Comparison of ENCODE assay signal across 14 mouse cellular contexts in genomic region chr1:118912929-118913328, GRCm38 (mm10).
DNase-seq lines count a peak whose midpoint lies in the region; ATAC-seq and TF ChIP-seq lines count a peak whose summit lies in the region.
"Had no signal": no experiment of that assay in that cellular context is flagged by ENCODE, and none has a peak within 500 bp of the region (broad histone marks: within the 10 kb centered on the region; RNA-seq: fewer than 3 reads in every experiment).

No protein-coding gene starts in this region.

- no peak overlapping the region for H3K27ac ChIP-seq in embryonic facial prominence, embryonic 14.5 days (replicated peaks; ENCODE audit: low read depth, low read length)
- H3K27ac ChIP-seq in hindbrain, embryonic 13.5 days: no peak overlapping the region; the same call in 1 of the 2 replicates
- H3K27ac ChIP-seq in midbrain, embryonic 15.5 days: no peak overlapping the region
- no peak overlapping the region for H3K27ac ChIP-seq in kidney, adult 2 months (ENCODE audit: insufficient read depth, low read depth, low read length)
- H3K27ac ChIP-seq: left cerebral cortex, adult 2 months; liver, embryonic 12.5 days had no signal

- H3K9me3 ChIP-seq in embryonic facial prominence, embryonic 14.5 days (ENCODE audit: control insufficient read depth, low read length): no peaks in the 10 kb centered on the region
- no peaks in the 10 kb centered on the region for H3K9me3 ChIP-seq in hindbrain, embryonic 13.5 days
- H3K9me3 ChIP-seq in midbrain, embryonic 15.5 days: no peaks in the 10 kb centered on the region
- H3K9me3 ChIP-seq: liver, embryonic 12.5 days had no signal

- no peaks in the 10 kb centered on the region for H3K36me3 ChIP-seq in embryonic facial prominence, embryonic 14.5 days (ENCODE audit: control insufficient read depth, insufficient read depth, low read length)
- H3K36me3 ChIP-seq in hindbrain, embryonic 13.5 days: no peaks in the 10 kb centered on the region
- no peaks in the 10 kb centered on the region for H3K36me3 ChIP-seq in midbrain, embryonic 15.5 days (replicated peaks)
- H3K36me3 ChIP-seq in kidney, adult 2 months (ENCODE audit: control insufficient read depth, insufficient read depth, low read length): no peaks in the 10 kb centered on the region
- H3K36me3 ChIP-seq: liver, embryonic 12.5 days had no signal

- DNase-seq in brain, embryonic 14.5 days (ENCODE audit: low read depth): peak; percentile 94
- peak; percentile 22 for DNase-seq in embryonic facial prominence, embryonic 14.5 days (ENCODE audit: low spot score)
- no peak for DNase-seq in kidney, adult 2 months
- DNase-seq in testis, postnatal 14 days (ENCODE audit: low spot score): no peak
- DNase-seq in kidney, adult 18-20 months: no peak
- DNase-seq: adrenal gland, postnatal 10 days; heart, postnatal 36 days; kidney, postnatal 25 days; right cerebral cortex, adult 18-20 months; thymus, postnatal 14 days had no signal

- H3K4me1 ChIP-seq in embryonic facial prominence, embryonic 14.5 days (ENCODE audit: control insufficient read depth, insufficient read depth, low read length): peaks cover 42% of the 10 kb centered on the region
- peaks cover 71% of the 10 kb centered on the region for H3K4me1 ChIP-seq in hindbrain, embryonic 13.5 days (replicated peaks)
- H3K4me1 ChIP-seq in midbrain, embryonic 15.5 days: peaks cover 39% of the 10 kb centered on the region
- H3K4me1 ChIP-seq in kidney, adult 2 months (ENCODE audit: control insufficient read depth, insufficient read depth, low read length): no peaks in the 10 kb centered on the region
- H3K4me1 ChIP-seq: liver, embryonic 12.5 days had no signal

- TF ChIP-seq CTCF in brain, embryonic 14.5 days (IDR thresholded peaks at IDR 0.05; ENCODE audit: borderline replicate concordance, extremely low read depth, insufficient read depth, insufficient read length): no peak
- no peak for TF ChIP-seq CTCF in kidney, adult 2 months (conservative IDR thresholded peaks at IDR 0.05; ENCODE audit: insufficient read depth, insufficient read length, low read depth, low read length)

- ATAC-seq in embryonic facial prominence, embryonic 14.5 days (ENCODE audit: low read depth): no peak; the same call in 1 of the 2 replicates
- ATAC-seq in hindbrain, embryonic 13.5 days (ENCODE audit: low FRiP score): peak; percentile 23
- peak; percentile 41; the same call in 1 of the 2 replicates for ATAC-seq in midbrain, embryonic 15.5 days (replicated peaks)
- ATAC-seq: liver, embryonic 12.5 days had no signal

- 36% methylated on average over 6 of the region's 6 CpGs for WGBS in embryonic facial prominence, embryonic 14.5 days
- WGBS in hindbrain, embryonic 13.5 days: 21% methylated on average over 6 of the region's 6 CpGs
- WGBS in midbrain, embryonic 15.5 days: 10% methylated on average over 6 of the region's 6 CpGs
- 43% methylated on average over 6 of the region's 6 CpGs for WGBS in kidney, adult 2 months

- no peaks in the 10 kb centered on the region for H3K27me3 ChIP-seq in embryonic facial prominence, embryonic 14.5 days (replicated peaks; ENCODE audit: control insufficient read depth, insufficient read depth, low read length)
- H3K27me3 ChIP-seq in hindbrain, embryonic 13.5 days: peaks cover 19% of the 10 kb centered on the region; the same call in 1 of the 2 replicates
- no peaks in the 10 kb centered on the region for H3K27me3 ChIP-seq in midbrain, embryonic 15.5 days (replicated peaks)
- no peaks in the 10 kb centered on the region for H3K27me3 ChIP-seq in kidney, adult 2 months (replicated peaks; ENCODE audit: control insufficient read depth, insufficient read depth, low read length)

- no peak overlapping the region for H3K4me2 ChIP-seq in embryonic facial prominence, embryonic 14.5 days (ENCODE audit: low read depth, low read length)
- peak overlapping the region; percentile 40 for H3K4me2 ChIP-seq in hindbrain, embryonic 13.5 days
- H3K4me2 ChIP-seq in midbrain, embryonic 15.5 days: peak overlapping the region; percentile 40
- H3K4me2 ChIP-seq: liver, embryonic 12.5 days had no signal

- H3K9ac ChIP-seq in embryonic facial prominence, embryonic 14.5 days (ENCODE audit: low read depth, low read length): no peak overlapping the region
- no peak overlapping the region for H3K9ac ChIP-seq in hindbrain, embryonic 13.5 days
- no peak overlapping the region for H3K9ac ChIP-seq in midbrain, embryonic 15.5 days
- H3K9ac ChIP-seq: liver, embryonic 12.5 days had no signal

- no peak overlapping the region for H3K4me3 ChIP-seq in embryonic facial prominence, embryonic 14.5 days (ENCODE audit: low read depth, low read length)
- H3K4me3 ChIP-seq in hindbrain, embryonic 13.5 days: no peak overlapping the region
- no peak overlapping the region for H3K4me3 ChIP-seq in midbrain, embryonic 15.5 days
- H3K4me3 ChIP-seq in kidney, adult 2 months (ENCODE audit: insufficient read depth, low read depth, low read length): no peak overlapping the region
- H3K4me3 ChIP-seq: left cerebral cortex, adult 2 months; liver, embryonic 12.5 days had no signal

- TF ChIP-seq POLR2A in brain, embryonic 14.5 days (IDR thresholded peaks at IDR 0.05; ENCODE audit: borderline replicate concordance, extremely low read depth, insufficient read depth, insufficient read length, poor library complexity, severe bottlenecking): no peak
- TF ChIP-seq POLR2A in kidney, adult 2 months (IDR thresholded peaks at IDR 0.05; ENCODE audit: low read depth, low read length): no peak

Comparison
In these comparisons a context has a peak if more than half of its experiments do, and no peak if none do; other contexts are left out.
1. DNase-seq: peak in brain, embryonic 14.5 days (single experiment) and embryonic facial prominence, embryonic 14.5 days (single experiment); none in kidney, adult 2 months (single experiment), testis, postnatal 14 days (single experiment) and kidney, adult 18-20 months (single experiment).